Comparison of ENCODE assay signal across 8 mouse cellular contexts in the genomic region with DNA sequence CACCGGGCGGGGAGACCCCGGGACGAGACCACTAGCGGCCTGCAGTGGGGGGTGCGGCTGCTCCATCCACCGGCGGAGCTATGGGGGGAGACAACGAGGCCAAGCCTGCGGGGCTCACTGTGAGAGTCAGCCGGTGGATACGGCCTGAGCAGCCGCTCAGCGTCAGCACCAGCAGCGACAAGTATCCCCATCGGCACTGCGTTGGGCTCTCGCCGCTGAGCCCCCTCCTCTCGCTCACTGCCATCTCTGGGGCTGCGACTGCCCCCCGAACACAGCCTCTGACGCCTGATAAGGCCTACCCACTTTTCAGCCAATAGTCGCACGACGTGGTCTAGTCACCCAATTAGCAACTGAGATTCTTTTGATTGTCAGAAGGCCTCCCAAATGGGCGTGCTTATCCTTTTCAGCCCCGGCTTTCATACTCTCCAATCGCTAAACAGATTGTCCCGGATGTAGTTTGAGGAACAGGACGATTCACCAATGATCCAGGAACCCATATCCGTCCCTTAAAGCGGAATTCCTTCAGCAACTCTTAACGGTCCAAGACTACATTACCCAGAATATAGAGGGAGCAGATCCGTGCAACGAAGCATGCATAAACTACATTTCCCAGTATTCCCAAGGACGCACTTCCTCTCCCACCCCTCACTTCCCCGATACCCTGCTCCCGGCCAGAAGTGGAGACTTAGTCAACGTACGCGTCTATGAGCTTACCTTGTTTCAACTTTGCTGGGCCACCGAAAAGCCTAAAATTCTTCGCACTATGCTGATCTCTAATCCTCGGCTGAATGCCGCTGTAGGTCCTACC. TPM values are rescaled to one million over a fixed set of nuclear protein-coding genes. Genes with fewer than 3 reads are reported as not detected.
DNase-seq lines count a peak whose midpoint lies in the region; ATAC-seq lines count a peak whose summit lies in the region.

No protein-coding gene starts in this region.

- no peaks in the 10 kb centered on the region for H3K27me3 ChIP-seq in intestine, embryonic 14.5 days (replicated peaks; ENCODE audit: control insufficient read depth, insufficient read depth, low read length)

- no peaks in the 10 kb centered on the region for H3K9me3 ChIP-seq in intestine, embryonic 14.5 days (ENCODE audit: control insufficient read depth, low read length)

- peak overlapping the region; percentile 81 for H3K4me3 ChIP-seq in intestine, embryonic 14.5 days (ENCODE audit: low read depth, low read length)

- WGBS in intestine, embryonic 14.5 days: under 1% methylated on average over 45 of the region's 46 CpGs

- peaks cover 21% of the 10 kb centered on the region for H3K36me3 ChIP-seq in intestine, embryonic 14.5 days (ENCODE audit: control insufficient read depth, insufficient read depth, low read length)

- peaks cover 5% of the 10 kb centered on the region; the same call in 1 of the 2 replicates for H3K4me1 ChIP-seq in intestine, embryonic 14.5 days (replicated peaks; ENCODE audit: control insufficient read depth, insufficient read depth, low read length)

- peak overlapping the region; percentile 72 for H3K9ac ChIP-seq in intestine, embryonic 14.5 days (ENCODE audit: low read length)

- peak overlapping the region; percentile 92 for H3K4me2 ChIP-seq in intestine, embryonic 14.5 days (ENCODE audit: low read length)

- DNase-seq in adrenal gland, adult 18-20 months (ENCODE audit: low spot score in 2 of 2): peak; percentile 67 to 79
- DNase-seq in embryo, embryonic 11 days: peak; percentile 96
- peak; percentile 95 for DNase-seq in gastrocnemius, postnatal 25 days
- peak; percentile 94 for DNase-seq in intestine, embryonic 14.5 days (ENCODE audit: low spot score)
- peak; percentile 95 to 99 for DNase-seq in left cerebral cortex, postnatal 14 days (ENCODE audit: low spot score in 2 of 2)
- DNase-seq in mesoderm, embryonic 11.5 days (ENCODE audit: low read depth, low spot score): peak; percentile 98
- peak; percentile 95 to 99 for DNase-seq in right cerebral cortex, postnatal 36 days (ENCODE audit: low spot score in 2 of 2)
- DNase-seq in yolk sac, embryonic 10.5 days (ENCODE audit: low spot score): peak; percentile 97

- ATAC-seq in intestine, embryonic 14.5 days (replicated peaks; ENCODE audit: low FRiP score, low TSS enrichment, low read depth): peak; percentile 89

- H3K27ac ChIP-seq in intestine, embryonic 14.5 days (ENCODE audit: low read depth): peak overlapping the region; percentile 95

- intact Hi-C loops in left cerebral cortex, postnatal 14 days (cut with DNase I): loop anchor here (1.0 to 2.0 kb wide), 2 partner anchors 29 to 88 kb away; no protein-coding TSS in a partner anchor

RNA-seq across cellular contexts. Expression of a gene that starts 0.6 kb away (rescaled TPM):
- total RNA-seq in adrenal gland, adult 18-20 months (2021): 10 to 100 TPM; 72.4 to 89.6 TPM
- total RNA-seq in gastrocnemius, postnatal 25 days (2021): 10 to 100 TPM; 20.7 to 22.7 TPM
- polyA plus RNA-seq in intestine, embryonic 14.5 days (2014; fragmentation: Nextera tagmentation; extraction: Ambion mirVana): 34.1 and 37.1 TPM in 2 replicates
- total RNA-seq in left cerebral cortex, postnatal 14 days (2021): 10 to 100 TPM; 18.1 to 19.3 TPM

RNA-seq across cellular contexts. Expression of a gene that starts 1.7 kb away (rescaled TPM):
- total RNA-seq in adrenal gland, adult 18-20 months (2021): 10 to 100 TPM; 53.4 to 61.0 TPM
- 100 to 1,000 TPM; 132 to 134 TPM for total RNA-seq in gastrocnemius, postnatal 25 days (2021)
- 40.5 and 41.6 TPM in 2 replicates for polyA plus RNA-seq in intestine, embryonic 14.5 days (2014; fragmentation: Nextera tagmentation; extraction: Ambion mirVana)
- 1 to 10 TPM; 8.1 to 9.2 TPM for total RNA-seq in left cerebral cortex, postnatal 14 days (2021)

RNA-seq across cellular contexts. Expression of a gene that starts 19.7 kb away (rescaled TPM):
- 100 to 1,000 TPM; 184 to 696 TPM for total RNA-seq in adrenal gland, adult 18-20 months (2021)
- 10 to 100 TPM in 1 of 2 experiments, 1 to 10 TPM in 1; 2.5 to 26.2 TPM for total RNA-seq in gastrocnemius, postnatal 25 days (2021)
- 0.66 and 0.70 TPM in 2 replicates for polyA plus RNA-seq in intestine, embryonic 14.5 days (2014; fragmentation: Nextera tagmentation; extraction: Ambion mirVana)
- under 1 TPM; 0.46 to 0.53 TPM for total RNA-seq in left cerebral cortex, postnatal 14 days (2021)

RNA-seq across cellular contexts. Expression of a gene that starts 31.3 kb away (rescaled TPM):
- total RNA-seq in adrenal gland, adult 18-20 months (2021): 1 to 10 TPM; 2.6 to 4.0 TPM
- total RNA-seq in gastrocnemius, postnatal 25 days (2021): under 1 TPM; 0.33 to 0.56 TPM
- 2.1 and 3.8 TPM in 2 replicates for polyA plus RNA-seq in intestine, embryonic 14.5 days (2014; fragmentation: Nextera tagmentation; extraction: Ambion mirVana)
- total RNA-seq in left cerebral cortex, postnatal 14 days (2021): 1 to 10 TPM; 4.2 to 5.4 TPM

RNA-seq across cellular contexts. Expression of a gene that starts 53.6 kb away (rescaled TPM):
- total RNA-seq in adrenal gland, adult 18-20 months (2021): under 1 TPM in 1 of 2 experiments, not detected in 1; 0.36 TPM
- total RNA-seq in gastrocnemius, postnatal 25 days (2021): not detected
- polyA plus RNA-seq in intestine, embryonic 14.5 days (2014; fragmentation: Nextera tagmentation; extraction: Ambion mirVana): 0.19 TPM in 1 of 2 replicates, not detected in the other
- total RNA-seq in left cerebral cortex, postnatal 14 days (2021): not detected

Comparison
In these comparisons a context has a peak if more than half of its experiments do, and no peak if none do; other contexts are left out.
1. Peak in every context shown above with its lines: DNase-seq, ATAC-seq, H3K4me3 ChIP-seq and H3K27ac ChIP-seq.
2. RNA of a gene that starts 1.7 kb away (total RNA-seq): 132 to 134 TPM in gastrocnemius, postnatal 25 days and 53.4 to 61.0 TPM in adrenal gland, adult 18-20 months; 8.1 to 9.2 TPM in left cerebral cortex, postnatal 14 days; every median in the first group is over 4 times any median in the second.
3. RNA of a gene that starts 19.7 kb away (total RNA-seq): 184 to 696 TPM in adrenal gland, adult 18-20 months; 2.5 to 26.2 TPM in gastrocnemius, postnatal 25 days and 0.46 to 0.53 TPM in left cerebral cortex, postnatal 14 days; every median in the first group is over 4 times any median in the second.